Mouse (Mus musculus): ENCODE data around the gene Rin1.

DNA sequence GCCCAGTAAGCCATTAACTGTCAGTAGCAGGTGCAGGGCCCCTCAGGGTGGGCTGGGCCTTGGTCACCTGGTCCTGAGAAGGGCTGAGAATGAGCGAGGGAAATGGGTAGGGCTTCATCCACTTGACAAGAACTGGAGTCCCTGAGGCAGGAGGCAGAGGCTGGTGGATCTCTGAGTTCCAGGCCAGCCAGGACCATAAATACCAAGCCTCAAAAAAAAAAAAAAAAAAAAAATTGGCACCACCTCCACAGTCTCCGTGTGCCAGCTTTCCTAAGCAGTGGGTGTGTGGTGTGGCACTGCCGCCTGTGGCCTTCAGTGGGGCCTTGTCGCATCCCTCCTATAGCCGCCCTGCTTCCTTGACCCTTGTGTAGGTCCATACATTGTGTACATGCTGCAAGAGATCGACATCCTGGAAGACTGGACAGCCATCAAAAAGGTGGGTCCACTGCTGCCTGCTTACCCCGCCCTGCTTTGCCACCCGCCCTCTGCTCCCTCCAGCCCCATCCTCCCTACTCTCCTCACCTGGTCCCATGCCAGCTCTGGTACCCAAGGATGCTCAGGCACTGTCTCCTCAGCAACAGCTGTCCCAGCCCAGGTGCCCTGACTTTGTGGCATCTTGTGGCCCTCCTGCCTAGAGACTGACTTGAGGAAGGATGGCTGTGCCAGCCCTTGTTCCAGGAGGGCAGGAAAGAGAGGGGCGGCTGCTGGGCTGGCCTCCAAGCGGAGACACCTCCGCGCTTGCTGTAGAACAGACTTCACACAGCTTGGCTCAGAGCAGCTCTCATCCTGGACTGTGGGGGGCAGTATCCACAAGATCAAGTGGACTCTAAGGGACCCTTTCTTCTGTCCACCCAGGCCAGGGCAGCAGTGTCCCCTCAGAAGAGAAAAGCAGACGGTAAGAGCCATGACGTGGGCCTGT lies 1.9 kb upstream of the Rin1 start:
- TF ChIP-seq EP300 (IDR thresholded peaks at IDR 0.05; ENCODE audit: insufficient read depth, low read depth, low read length) = no peak
- no peak for TF ChIP-seq CTCF (IDR thresholded peaks at IDR 0.05)
- no peak for TF ChIP-seq POLR2A (IDR thresholded peaks at IDR 0.05; ENCODE audit: insufficient read depth, low read depth, low read length)

Data from heart, adult 2 months (tissue).